Mouse (Mus musculus): ENCODE data around the gene Mrpl53.

GRCm38 (mm10) chr6:83087926-83088260, 20.9 kb upstream of the Mrpl53 start:
- TF ChIP-seq POLR2A (IDR thresholded peaks at IDR 0.05; ENCODE audit: low read depth, low read length), result no peak
- TF ChIP-seq CTCF (conservative IDR thresholded peaks at IDR 0.05; ENCODE audit: insufficient read depth, insufficient read length, low read depth, low read length), result no peak

Data from kidney, adult 2 months (tissue).